Mouse (Mus musculus) embryonic facial prominence, embryonic 10.5 days (tissue): ENCODE measurements around the gene Pik3r2. TPM values are rescaled to one million over a fixed set of nuclear protein-coding genes. Genes with fewer than 3 reads are reported as not detected.

Source experiments
- DNase-seq: peaks from one replicate; pipeline ENCODE4 v3.0.0-alpha.2; 2017; ENCODE audit warnings: low spot score
- H3K27ac ChIP-seq: fragments of 300-500 bp; sonication (generic); replicated peaks from 2 replicates; pipeline ENCODE4 v1.5.1; 2016; ENCODE audit warnings: mild to moderate bottlenecking
- H3K27me3 ChIP-seq: fragments of 300-500 bp; sonication (generic); replicated peaks from 2 replicates; pipeline ENCODE4 v1.6.1; 2016; ENCODE audit warnings: low read depth, mild to moderate bottlenecking; ENCODE audit not compliant: poor library complexity, severe bottlenecking
- H3K36me3 ChIP-seq: fragments of 300-500 bp; sonication (generic); replicated peaks from 2 replicates; pipeline ENCODE4 v1.6.1; 2016; ENCODE audit warnings: mild to moderate bottlenecking, moderate library complexity
- H3K4me1 ChIP-seq: fragments of 300-500 bp; sonication (generic); 2 replicates; pipeline ENCODE4 v1.6.1; 2016
- H3K4me3 ChIP-seq: fragments of 300-500 bp; sonication (generic); 2 replicates; pipeline ENCODE4 v1.5.1; 2016; ENCODE audit warnings: mild to moderate bottlenecking, moderate library complexity
- H3K9me3 ChIP-seq: fragments of 300-500 bp; sonication (generic); 2 replicates; pipeline ENCODE4 v1.6.1; 2016; ENCODE audit warnings: mild to moderate bottlenecking
- WGBS: fragments of 180-500 bp; shearing (Covaris S2); methylation state at CpG from one replicate; pipeline ENCODE4 v1.1.7; 2016; 5-methylcytosine and 5-hydroxymethylcytosine counted together
- polyA plus RNA-seq: library from polyadenylated mRNA; unstranded; fragments of >200 nt; fragmentation: Nextera tagmentation; extraction: Ambion mirVana; gene quantifications from 2 replicates; pipeline ENCODE4 v1.2.1, GENCODE M21; 2016

The Pik3r2 gene
- polyA plus RNA-seq, 1 experiment from 2014 or later: 79.2 TPM

DNA sequence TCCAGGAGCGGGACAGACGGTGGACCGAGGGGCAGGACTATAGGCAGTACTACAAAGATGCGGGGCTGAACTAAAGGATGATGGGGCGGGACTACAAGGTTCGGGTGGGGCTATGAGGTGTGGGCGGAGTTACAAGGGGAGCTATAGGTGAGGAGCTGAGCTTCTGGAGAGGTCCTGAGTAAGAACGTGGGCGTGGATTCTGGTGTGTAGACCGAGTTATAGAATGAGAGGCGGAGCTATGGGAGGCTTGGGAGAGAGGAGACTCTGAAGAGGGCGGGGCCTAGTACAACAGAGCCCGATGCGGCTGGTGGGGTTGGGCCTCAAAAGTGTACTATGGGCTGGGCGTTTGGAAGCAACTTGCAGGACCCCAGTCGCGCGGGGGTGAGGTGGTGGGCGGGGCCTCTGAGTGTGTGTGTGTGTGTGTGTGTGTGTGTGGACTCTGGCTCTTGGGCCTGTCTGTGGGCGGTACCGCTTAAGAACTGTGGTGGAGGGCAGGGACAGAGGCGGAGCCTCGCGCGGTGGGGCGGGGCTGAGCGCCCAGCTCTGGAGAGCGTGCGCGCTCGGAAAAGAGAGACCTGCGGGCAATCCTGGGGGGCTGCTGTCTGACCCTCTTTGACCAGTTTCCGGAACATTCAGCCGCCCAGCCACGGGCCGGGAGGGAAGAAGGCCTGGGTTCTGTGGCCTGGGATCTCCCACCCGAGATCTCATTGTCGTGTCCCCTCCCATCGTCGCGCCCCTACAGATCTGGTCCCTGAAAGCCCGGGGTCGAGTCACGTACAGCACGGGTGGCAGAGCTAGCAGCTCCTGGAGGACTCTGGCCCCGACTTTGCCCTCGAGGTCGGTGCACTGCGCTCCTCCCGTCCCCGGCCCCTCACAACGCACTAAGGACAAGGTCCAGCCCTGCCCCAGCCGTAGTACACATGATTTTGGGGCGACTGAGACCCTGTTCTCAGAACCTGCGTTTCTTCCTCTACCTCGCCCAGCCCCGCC is 20.9 kb upstream of the Pik3r2 start:
- Histone ChIP-seq H3K9me3 (no peaks in the 10 kb centered on the region), H3K36me3 (no peaks in the 10 kb centered on the region), H3K27me3 (peaks cover 86% of the 10 kb centered on the region), H3K27ac (peak overlapping the region; percentile 83), H3K4me3 (peak overlapping the region; percentile 72), H3K4me1 (peaks cover 41% of the 10 kb centered on the region)
- peak; percentile 94 for DNase-seq
- 1% methylated on average over 57 of the region's 57 CpGs for WGBS

- Histone ChIP-seq H3K27me3 (peaks cover 78% of the 10 kb centered on the region), H3K4me1 (peaks cover 49% of the 10 kb centered on the region), H3K36me3 (no peaks in the 10 kb centered on the region), H3K9me3 (no peaks in the 10 kb centered on the region), H3K4me3 (peak overlapping the region; percentile 72), H3K27ac (peak overlapping the region; percentile 83)
- no peak for DNase-seq
- WGBS: 3% methylated on average over 54 of the region's 54 CpGs
Observed at GRCm38 (mm10) chr8:70796403-70797080, 20.0 kb upstream of the Pik3r2 start.

DNA sequence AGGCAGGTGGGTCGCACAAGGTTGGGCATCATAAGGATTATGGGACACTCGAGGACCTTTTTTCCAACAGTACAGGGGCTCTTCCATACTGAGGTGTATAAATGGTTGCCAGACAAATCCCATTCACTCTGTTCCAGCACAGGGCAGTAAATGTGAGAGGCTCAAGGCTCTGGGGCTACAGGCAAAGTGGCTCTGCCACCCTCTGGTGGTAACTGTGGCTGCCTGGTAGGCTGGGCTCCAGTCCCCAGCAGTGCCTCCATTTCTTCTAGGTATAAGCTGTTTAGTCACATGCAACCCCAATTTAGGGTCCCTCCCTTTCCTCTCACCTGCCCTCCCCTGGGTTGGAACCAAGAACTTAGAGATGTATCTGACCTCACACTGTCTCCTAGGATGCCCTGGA is 18.9 kb upstream of the Pik3r2 start:
- Histone ChIP-seq H3K4me1 (peaks cover 61% of the 10 kb centered on the region), H3K36me3 (no peaks in the 10 kb centered on the region), H3K9me3 (no peaks in the 10 kb centered on the region), H3K27ac (no peak overlapping the region), H3K27me3 (peaks cover 75% of the 10 kb centered on the region), H3K4me3 (no peak overlapping the region)
- WGBS: 85% methylated on average over 2 of the region's 2 CpGs
- DNase-seq: no peak

GRCm38 (mm10) chr8:70794215-70794614 is 17.7 kb upstream of the Pik3r2 start:
- Histone ChIP-seq H3K27ac (no peak overlapping the region), H3K27me3 (peaks cover 70% of the 10 kb centered on the region), H3K4me1 (peaks cover 72% of the 10 kb centered on the region), H3K36me3 (peaks cover 6% of the 10 kb centered on the region), H3K4me3 (no peak overlapping the region), H3K9me3 (no peaks in the 10 kb centered on the region)
- DNase-seq: no peak
- 87% methylated on average over 2 of the region's 2 CpGs for WGBS

GRCm38 (mm10) chr8:70792700-70793099 is 16.2 kb upstream of the Pik3r2 start:
- H3K27me3 ChIP-seq: peaks cover 70% of the 10 kb centered on the region
- WGBS: under 1% methylated on average over 20 of the region's 20 CpGs
- peak overlapping the region; percentile 78 for H3K4me3 ChIP-seq
- H3K36me3 ChIP-seq: peaks cover 21% of the 10 kb centered on the region
- no peaks in the 10 kb centered on the region for H3K9me3 ChIP-seq
- peak; percentile 87 for DNase-seq
- H3K4me1 ChIP-seq: peaks cover 77% of the 10 kb centered on the region
- H3K27ac ChIP-seq: peak overlapping the region; percentile 89

DNA sequence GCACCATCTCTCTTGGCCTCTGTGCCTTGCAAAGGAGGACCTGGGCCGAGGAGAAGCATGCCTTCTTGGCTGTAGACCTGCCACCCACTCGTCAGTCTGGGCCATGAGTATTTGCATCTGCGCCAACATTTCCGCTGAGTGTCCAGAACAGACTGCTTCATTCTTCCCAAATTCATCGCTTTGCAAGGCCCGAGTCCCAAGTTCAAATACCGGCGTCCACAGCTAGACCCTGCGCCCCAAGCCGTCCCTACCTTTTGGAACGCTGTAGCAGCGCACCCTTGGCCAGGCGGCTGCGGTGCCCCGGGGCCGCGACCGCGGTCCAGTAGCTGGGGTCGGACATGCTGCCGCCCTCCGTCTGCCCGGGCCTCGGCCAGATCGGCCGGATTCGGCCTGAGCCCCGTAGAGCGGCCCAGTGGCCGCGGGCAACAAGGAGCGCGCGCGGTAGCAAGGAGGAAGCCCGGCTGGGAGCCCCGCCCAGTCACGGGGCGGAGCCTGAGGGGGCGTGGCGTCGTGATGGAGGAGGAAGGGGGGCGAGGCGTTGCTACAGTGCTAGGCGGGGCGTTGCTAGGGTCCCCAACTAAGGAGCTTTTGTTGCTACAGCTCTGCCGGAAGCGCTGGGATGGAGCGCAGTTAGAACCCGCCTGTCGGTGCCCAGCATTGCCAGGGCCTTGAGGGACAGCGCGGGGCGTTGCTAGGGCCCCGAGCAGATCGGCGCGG is 15.6 kb upstream of the Pik3r2 start:
- H3K36me3 ChIP-seq: peaks cover 26% of the 10 kb centered on the region
- peaks cover 77% of the 10 kb centered on the region for H3K4me1 ChIP-seq
- peaks cover 69% of the 10 kb centered on the region for H3K27me3 ChIP-seq
- 6% methylated on average over 58 of the region's 58 CpGs for WGBS
- no peaks in the 10 kb centered on the region for H3K9me3 ChIP-seq
- H3K27ac ChIP-seq: peak overlapping the region; percentile 89
- DNase-seq: peak; percentile 99
- peak overlapping the region; percentile 78 for H3K4me3 ChIP-seq

GRCm38 (mm10) chr8:70791294-70791701 is 14.8 kb upstream of the Pik3r2 start:
- peaks cover 64% of the 10 kb centered on the region for H3K27me3 ChIP-seq
- no peak for DNase-seq

GRCm38 (mm10) chr8:70790846-70791245 is 14.3 kb upstream of the Pik3r2 start:
- Histone ChIP-seq H3K4me1 (peaks cover 68% of the 10 kb centered on the region), H3K4me3 (peak overlapping the region; percentile 78), H3K27ac (peak overlapping the region; percentile 63), H3K27me3 (peaks cover 59% of the 10 kb centered on the region), H3K36me3 (peaks cover 39% of the 10 kb centered on the region), H3K9me3 (no peaks in the 10 kb centered on the region)
- no peak for DNase-seq
- WGBS: 63% methylated on average over 8 of the region's 8 CpGs

More at GRCm38 (mm10) chr8:70791294-70791701, 14.8 kb upstream of the Pik3r2 start:
- WGBS: 79% methylated on average over 7 of the region's 7 CpGs
- peaks cover 35% of the 10 kb centered on the region for H3K36me3 ChIP-seq
- peak overlapping the region; percentile 63 for H3K27ac ChIP-seq
- H3K4me1 ChIP-seq: peaks cover 72% of the 10 kb centered on the region
- no peaks in the 10 kb centered on the region for H3K9me3 ChIP-seq
- peak overlapping the region; percentile 78 for H3K4me3 ChIP-seq

GRCm38 (mm10) chr8:70789046-70789445 is 12.5 kb upstream of the Pik3r2 start:
- Histone ChIP-seq H3K9me3 (no peaks in the 10 kb centered on the region), H3K27me3 (peaks cover 42% of the 10 kb centered on the region), H3K4me3 (peak overlapping the region; percentile 46; the same call in 1 of the 2 replicates), H3K27ac (no peak overlapping the region), H3K36me3 (peaks cover 57% of the 10 kb centered on the region), H3K4me1 (peaks cover 66% of the 10 kb centered on the region)
- WGBS: 77% methylated on average over 10 of the region's 10 CpGs
- DNase-seq: no peak

GRCm38 (mm10) chr8:70787941-70788667 is 11.6 kb upstream of the Pik3r2 start:
- Histone ChIP-seq H3K4me1 (peaks cover 61% of the 10 kb centered on the region), H3K9me3 (no peaks in the 10 kb centered on the region), H3K27me3 (peaks cover 34% of the 10 kb centered on the region), H3K4me3 (peak overlapping the region; percentile 46), H3K36me3 (peaks cover 67% of the 10 kb centered on the region), H3K27ac (0 out of 2 replicates have a peak overlapping the region, but pooled peaks have one; percentile 2)
- DNase-seq: peak; percentile 87
- 9% methylated on average over 30 of the region's 30 CpGs for WGBS

DNA sequence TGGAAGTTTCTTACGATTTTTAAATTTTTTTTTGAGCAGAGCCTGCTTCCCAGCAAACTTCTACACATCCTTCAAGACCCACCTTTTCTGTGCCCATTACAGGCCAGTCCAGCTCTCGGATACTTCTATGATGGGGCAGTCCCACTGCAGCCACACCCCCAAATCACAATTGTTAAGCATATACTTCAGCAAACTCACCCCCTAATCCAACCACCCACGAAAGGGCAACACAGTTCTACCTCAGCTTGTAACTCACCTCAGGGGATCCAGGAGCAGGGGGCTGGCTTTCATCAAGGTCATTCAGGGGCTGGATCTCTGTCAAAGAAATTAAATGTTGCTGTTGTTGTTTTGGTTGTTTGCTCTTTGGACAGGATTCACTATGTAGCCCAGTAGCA is 10.5 kb upstream of the Pik3r2 start:
- WGBS: 92% methylated on average over 3 of the region's 3 CpGs
- H3K9me3 ChIP-seq: no peaks in the 10 kb centered on the region
- no peak overlapping the region for H3K27ac ChIP-seq
- peaks cover 77% of the 10 kb centered on the region for H3K36me3 ChIP-seq
- H3K27me3 ChIP-seq: peaks cover 34% of the 10 kb centered on the region
- no peak for DNase-seq
- H3K4me1 ChIP-seq: peaks cover 51% of the 10 kb centered on the region
- H3K4me3 ChIP-seq: peak overlapping the region; percentile 46; the same call in 1 of the 2 replicates
